Mouse (Mus musculus) MEL (cell line): ENCODE measurements at regions not wholly inside any gene's neighbourhood (a gene's known extent, or its start where the extent isn't known, plus 50 kb on each side); places are given as distances from the start of the nearest gene placed in this dataset.

Experiments
- DNase-seq: peaks from one replicate; pipeline ENCODE4 v3.0.0; 2011; ENCODE audit warnings: low read depth, low spot score
- H3K27ac ChIP-seq: 2 replicates; pipeline ENCODE4 v1.5.1; 2012; ENCODE audit warnings: low read depth, mild to moderate bottlenecking, control low read depth, low read length, moderate library complexity; ENCODE audit not compliant: control insufficient read depth
- H3K27me3 ChIP-seq, 2 experiments: fragments of 150-350 bp in 1 of 2; sonication (generic) in 1 of 2; 2 replicates each; pipeline ENCODE4 v1.6.1; 2012; ENCODE audit warnings: low read length in 2 of 2, mild to moderate bottlenecking in 2 of 2, improper control_type of control experiment in 1 of 2, moderate library complexity in 1 of 2; ENCODE audit not compliant: insufficient read depth in 2 of 2, control insufficient read depth in 1 of 2
- H3K36me3 ChIP-seq, 2 experiments: 2 replicates each; pipeline ENCODE4 v1.6.1; 2012 to 2014; ENCODE audit warnings: low read length in 2 of 2, improper control_type of control experiment in 1 of 2, inconsistent platforms in 1 of 2, mild to moderate bottlenecking in 1 of 2; ENCODE audit not compliant: insufficient read depth in 2 of 2, control insufficient read depth in 1 of 2
- H3K4me1 ChIP-seq, 2 experiments: fragments of 150-350 bp in 1 of 2; sonication (generic) in 1 of 2; 2 replicates each; pipeline ENCODE4 v1.6.1; 2012; ENCODE audit warnings: low read length in 2 of 2, improper control_type of control experiment in 1 of 2, mild to moderate bottlenecking in 1 of 2; ENCODE audit not compliant: insufficient read depth in 2 of 2, control insufficient read depth in 1 of 2
- H3K4me3 ChIP-seq, 2 experiments: fragments of 150-350 bp in 1 of 2; sonication (generic) in 1 of 2; 2 replicates each; pipeline ENCODE4 v1.5.1; 2012; ENCODE audit warnings: low read depth in 2 of 2, low read length in 2 of 2, mild to moderate bottlenecking in 2 of 2, moderate library complexity in 2 of 2, control low read depth in 1 of 2, improper control_type of control experiment in 1 of 2; ENCODE audit not compliant: control insufficient read depth in 1 of 2, insufficient read depth in 1 of 2
- H3K79me2 ChIP-seq: 2 replicates; pipeline ENCODE4 v1.6.1; 2012; ENCODE audit warnings: mild to moderate bottlenecking, low read length, moderate library complexity; ENCODE audit not compliant: control insufficient read depth, poor library complexity, insufficient read depth
- H3K9ac ChIP-seq: 2 replicates; pipeline ENCODE4 v1.6.1; 2012; ENCODE audit warnings: low read depth, mild to moderate bottlenecking, control low read depth, low read length, moderate library complexity; ENCODE audit not compliant: control insufficient read depth, poor library complexity, severe bottlenecking
- H3K9me3 ChIP-seq: fragments of 150-350 bp; sonication (generic); replicated peaks from 2 replicates; pipeline ENCODE4 v1.6.1; 2012; ENCODE audit warnings: mild to moderate bottlenecking, low read length, improper control_type of control experiment, moderate library complexity; ENCODE audit not compliant: insufficient read depth
- BHLHE40 ChIP-seq: IDR thresholded peaks from 2 replicates; pipeline ENCODE4 v1.6.1; 2012; ENCODE audit warnings: low read depth, mild to moderate bottlenecking, inconsistent platforms, low read length, improper control_type of control experiment, borderline replicate concordance
- ELF1 ChIP-seq: IDR thresholded peaks from 2 replicates; pipeline ENCODE4 v1.6.1; 2014; ENCODE audit warnings: low read depth, mild to moderate bottlenecking, inconsistent platforms, low read length, improper control_type of control experiment, moderate library complexity
- ETS1 ChIP-seq: IDR thresholded peaks from 2 replicates; pipeline ENCODE4 v1.6.1; 2012; ENCODE audit warnings: low read depth, mild to moderate bottlenecking, inconsistent platforms, low read length, improper control_type of control experiment, moderate library complexity
- HCFC1 ChIP-seq: IDR thresholded peaks from 2 replicates; pipeline ENCODE4 v1.6.1; 2012; ENCODE audit warnings: low read depth, mild to moderate bottlenecking, inconsistent platforms, low read length, improper control_type of control experiment, moderate library complexity
- MAFK ChIP-seq: IDR thresholded peaks from 2 replicates; pipeline ENCODE4 v1.6.1; 2011; ENCODE audit warnings: low read depth, mild to moderate bottlenecking, low read length, improper control_type of control experiment, borderline replicate concordance
- MYB ChIP-seq: IDR thresholded peaks from 2 replicates; pipeline ENCODE4 v1.6.1; 2011; ENCODE audit warnings: mild to moderate bottlenecking, low read depth, low read length, improper control_type of control experiment
- MYC ChIP-seq: IDR thresholded peaks from 2 replicates; pipeline ENCODE4 v1.6.1; 2011; ENCODE audit warnings: low read depth, mild to moderate bottlenecking, low read length, improper control_type of control experiment, moderate library complexity
- NELFE ChIP-seq: IDR thresholded peaks from 2 replicates; pipeline ENCODE4 v1.6.1; 2011; ENCODE audit warnings: low read depth, low read length, improper control_type of control experiment
- RAD21 ChIP-seq: IDR thresholded peaks from 2 replicates; pipeline ENCODE4 v1.6.1; 2011; ENCODE audit warnings: mild to moderate bottlenecking, low read depth, low read length, improper control_type of control experiment
- RCOR1 ChIP-seq: IDR thresholded peaks from 2 replicates; pipeline ENCODE4 v1.6.1; 2012; ENCODE audit warnings: low read depth, mild to moderate bottlenecking, inconsistent platforms, low read length, improper control_type of control experiment
- UBTF ChIP-seq: IDR thresholded peaks from 2 replicates; pipeline ENCODE4 v1.6.1; 2012; ENCODE audit warnings: low read depth, mild to moderate bottlenecking, inconsistent platforms, low read length, improper control_type of control experiment, moderate library complexity, borderline replicate concordance; ENCODE audit not compliant: insufficient read depth
- USF1 ChIP-seq: IDR thresholded peaks from 2 replicates; pipeline ENCODE4 v1.6.1; 2014; ENCODE audit warnings: low read depth, mild to moderate bottlenecking, inconsistent platforms, low read length, improper control_type of control experiment, moderate library complexity
- ZC3H11A ChIP-seq: IDR thresholded peaks from 2 replicates; pipeline ENCODE4 v1.6.1; 2012; ENCODE audit warnings: low read depth, mild to moderate bottlenecking, inconsistent platforms, low read length, improper control_type of control experiment

- peak; percentile 27 for DNase-seq
- H3K4me1 ChIP-seq: peaks cover 2 to 10% of the 10 kb centered on the region in 2 experiments; a peak in 2 of 4 replicates
Measured at GRCm38 (mm10) chr6:145307237-145307636, 57.2 kb upstream of the Kras start.

GRCm38 (mm10) chr6:145306331-145307124 is 56.5 kb upstream of the Kras start:
- Histone ChIP-seq H3K9me3 (no peaks in the 10 kb centered on the region), H3K9ac (no peak overlapping the region), H3K79me2 (peaks cover 18% of the 10 kb centered on the region), H3K4me1 (peaks cover 6 to 14% of the 10 kb centered on the region in 2 experiments), H3K36me3 (peaks cover 0 to 12% of the 10 kb centered on the region in 2 experiments; a peak in 3 of 4 replicates), H3K27me3 (no peaks in the 10 kb centered on the region), H3K27ac (no peak overlapping the region), H3K4me3 (no peak overlapping the region)
- DNase-seq: peak; percentile 20
- TF ChIP-seq ELF1 (no peak), BHLHE40 (no peak), RCOR1 (no peak), RAD21 (no peak), UBTF (no peak), HCFC1 (no peak), MAFK (no peak), ZC3H11A (no peak), NELFE (no peak), ETS1 (no peak), MYB (no peak)

More at GRCm38 (mm10) chr6:145307237-145307636, 57.2 kb upstream of the Kras start:
- H3K27ac ChIP-seq: no peak overlapping the region
- H3K9me3 ChIP-seq: no peaks in the 10 kb centered on the region
- peaks cover 0 to 6% of the 10 kb centered on the region in 2 experiments; a peak in 3 of 4 replicates for H3K36me3 ChIP-seq
- no peaks in the 10 kb centered on the region for H3K27me3 ChIP-seq
- H3K79me2 ChIP-seq: peaks cover 18% of the 10 kb centered on the region
- TF ChIP-seq MYC (no peak), USF1 (peak; percentile 57)
- no peak overlapping the region for H3K9ac ChIP-seq
- H3K4me3 ChIP-seq: no peak overlapping the region
